Mouse (Mus musculus) thymus, postnatal 0 days (tissue): ENCODE results near the gene Tmem72. TPM values are rescaled to one million over a fixed set of nuclear protein-coding genes. Genes with fewer than 3 reads are reported as not detected.

Source experiments
- DNase-seq: peaks from one replicate; pipeline ENCODE4 v3.0.0-alpha.2; 2015; ENCODE audit warnings: low spot score
- polyA plus RNA-seq: library from polyadenylated mRNA; unstranded; fragments of >200 nt; fragmentation: Nextera tagmentation; extraction: Ambion mirVana; gene quantifications from 2 replicates; pipeline ENCODE4 v1.2.1, GENCODE M21; 2015

Tmem72 gene
- polyA plus RNA-seq = 0.04 TPM in 2 replicates

GRCm38 (mm10) chr6:116716666-116717065, at the start of gene Tmem72:
Tmem72 (minus strand) TSS chr6:116716913.
- DNase-seq = no peak

DNA sequence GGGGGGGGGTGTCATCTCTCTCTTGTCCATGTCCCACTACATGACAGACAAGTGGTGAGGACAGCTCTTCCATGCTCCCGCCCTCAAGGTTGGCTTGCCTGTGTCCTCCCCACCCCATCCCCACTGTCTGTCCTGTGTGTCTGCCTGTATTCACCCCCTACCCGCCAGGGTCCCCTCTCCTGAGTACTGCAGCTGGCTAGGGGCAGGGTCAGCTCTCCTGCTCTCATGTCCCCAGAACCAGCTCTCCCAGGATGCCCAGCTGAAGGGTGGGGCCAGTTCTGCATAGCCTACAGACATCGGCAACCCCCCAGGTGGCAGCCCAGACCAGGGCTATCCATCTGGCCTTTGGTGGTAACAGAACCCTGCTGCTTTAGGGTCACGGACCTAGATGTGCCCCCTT, 47.8 kb upstream of the Tmem72 start:
- no peak for DNase-seq

DNA sequence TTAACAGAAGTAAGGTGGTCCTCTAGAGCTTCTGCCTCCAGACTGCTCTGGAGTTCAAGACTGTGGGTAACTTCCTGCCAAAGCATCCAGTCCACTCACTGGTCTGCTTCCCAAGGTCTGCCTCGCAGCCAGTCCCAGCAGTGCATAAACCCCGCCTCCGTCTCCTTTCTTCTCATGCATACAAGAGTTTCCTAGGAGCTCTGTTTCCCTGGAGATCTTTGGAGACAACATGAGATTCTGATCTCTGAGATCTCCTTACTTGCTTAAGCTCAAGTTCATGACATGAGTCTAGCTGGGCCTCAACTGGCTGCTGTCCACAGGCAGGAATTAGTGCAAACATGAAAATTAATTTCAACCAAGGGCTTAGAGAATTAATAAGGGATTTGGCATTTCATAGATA, 45.6 kb upstream of the Tmem72 start:
- DNase-seq = no peak

GRCm38 (mm10) chr6:116760181-116760580, 43.5 kb upstream of the Tmem72 start:
- DNase-seq = no peak

GRCm38 (mm10) chr6:116756364-116756763, 39.7 kb upstream of the Tmem72 start:
- DNase-seq = no peak

DNA sequence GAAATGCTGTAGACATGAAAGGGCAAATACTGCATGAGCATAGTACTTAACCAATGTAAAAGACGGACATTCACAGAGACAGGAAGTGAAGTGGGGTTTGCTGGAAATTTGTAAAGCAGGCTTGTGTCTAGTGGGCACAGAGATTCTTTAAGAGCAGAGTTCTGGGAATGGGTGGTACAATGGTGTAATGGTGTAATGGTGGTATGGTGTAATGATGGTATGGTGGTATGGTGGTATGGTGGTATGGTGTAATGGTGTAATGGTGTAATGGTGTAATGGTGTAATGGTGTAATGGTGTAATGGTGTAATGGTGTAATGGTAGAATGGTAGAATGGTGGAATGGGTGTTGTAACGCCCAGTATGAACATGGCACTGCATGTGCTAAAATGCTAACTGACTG, 21.3 kb upstream of the Tmem72 start:
- DNase-seq = no peak

DNA sequence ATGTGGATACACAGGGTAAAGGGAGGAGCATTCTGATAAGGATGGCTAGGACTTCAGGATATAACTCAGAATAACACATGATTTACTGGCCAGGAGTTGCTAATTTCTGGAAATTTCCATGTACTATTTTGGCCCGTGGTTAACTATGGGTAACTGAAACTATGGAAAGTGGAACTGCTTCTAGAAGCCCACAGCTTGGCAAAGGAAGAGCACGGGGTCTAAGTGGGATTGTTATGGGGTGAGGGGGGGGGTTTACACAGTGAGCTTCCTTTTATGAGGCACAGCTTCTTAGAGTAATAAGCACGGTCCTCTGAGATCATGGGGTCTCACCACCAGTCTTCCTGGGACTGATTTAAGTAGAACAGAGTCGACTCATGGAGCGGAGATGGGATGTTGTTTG, 18.6 kb upstream of the Tmem72 start:
- DNase-seq = no peak

GRCm38 (mm10) chr6:116733577-116733976, 16.9 kb upstream of the Tmem72 start:
- no peak for DNase-seq

- DNase-seq = no peak
Observed at GRCm38 (mm10) chr6:116724489-116725160, 7.9 kb upstream of the Tmem72 start.

- no peak for DNase-seq
Observed at GRCm38 (mm10) chr6:116718920-116719319, 2.2 kb upstream of the Tmem72 start.

DNA sequence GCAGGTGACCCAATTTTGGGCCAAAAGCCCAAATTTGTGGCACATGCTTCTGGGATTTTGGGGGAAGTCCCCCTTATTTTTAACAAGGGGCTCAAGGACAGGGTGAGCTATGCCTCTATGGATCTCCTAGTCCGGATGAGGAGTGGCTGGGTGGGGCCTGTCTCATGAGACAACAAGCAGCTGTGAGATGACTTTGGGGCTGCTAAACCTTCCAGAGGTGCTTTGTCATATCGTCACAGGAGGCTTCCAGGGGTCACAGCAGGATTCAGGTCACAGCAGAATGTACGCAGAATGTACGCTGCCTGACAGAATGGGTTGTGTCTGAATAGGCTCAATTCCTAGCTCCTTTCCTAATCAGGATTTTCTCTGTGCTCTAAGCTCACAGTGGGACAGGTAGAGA, 1.6 kb upstream of the Tmem72 start:
- DNase-seq = no peak

DNA sequence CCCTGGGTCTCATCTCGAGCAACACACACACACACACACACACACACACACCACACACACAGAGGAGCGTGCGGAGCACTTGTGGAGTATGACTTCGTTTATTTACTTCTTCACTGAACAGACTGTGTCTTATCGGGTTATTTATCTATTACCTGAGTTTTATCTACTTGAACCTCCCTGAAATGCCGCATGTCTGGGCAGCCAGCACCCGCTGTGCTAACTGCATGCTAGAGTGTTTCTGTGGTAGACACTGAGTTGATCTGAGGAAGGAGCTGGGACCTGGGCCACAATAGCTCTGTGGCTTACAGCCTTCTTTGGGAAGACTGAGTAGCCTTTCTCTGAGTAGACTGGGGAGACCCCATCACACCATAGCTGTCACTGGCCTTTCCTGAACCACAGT, 1.1 kb upstream of the Tmem72 start:
- DNase-seq = no peak

- DNase-seq = no peak
Observed at GRCm38 (mm10) chr6:116715166-116715565, 1.5 kb downstream of the Tmem72 start.

DNA sequence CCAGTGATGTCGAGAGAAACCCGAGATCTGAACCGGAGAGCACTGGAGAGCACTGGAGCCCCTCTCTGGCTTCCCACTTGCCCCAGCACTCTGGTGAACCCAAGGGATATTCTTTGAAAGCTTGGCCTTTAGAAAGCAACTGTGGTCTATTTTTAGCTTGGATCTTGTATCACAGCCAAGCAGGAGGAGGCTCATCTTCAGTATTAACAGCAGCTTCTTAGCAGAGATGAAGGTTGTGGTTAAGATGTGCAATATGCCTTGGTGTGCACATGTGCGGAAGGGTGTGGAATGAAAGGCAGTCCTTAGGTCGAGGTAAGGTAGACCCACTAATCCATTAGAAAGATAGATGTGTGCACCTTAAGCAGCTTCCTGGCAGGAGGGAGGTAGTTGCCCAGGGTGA, 2.1 kb downstream of the Tmem72 start:
- DNase-seq = no peak

- DNase-seq = no peak
Observed at GRCm38 (mm10) chr6:116713966-116714365, 2.7 kb downstream of the Tmem72 start.

DNA sequence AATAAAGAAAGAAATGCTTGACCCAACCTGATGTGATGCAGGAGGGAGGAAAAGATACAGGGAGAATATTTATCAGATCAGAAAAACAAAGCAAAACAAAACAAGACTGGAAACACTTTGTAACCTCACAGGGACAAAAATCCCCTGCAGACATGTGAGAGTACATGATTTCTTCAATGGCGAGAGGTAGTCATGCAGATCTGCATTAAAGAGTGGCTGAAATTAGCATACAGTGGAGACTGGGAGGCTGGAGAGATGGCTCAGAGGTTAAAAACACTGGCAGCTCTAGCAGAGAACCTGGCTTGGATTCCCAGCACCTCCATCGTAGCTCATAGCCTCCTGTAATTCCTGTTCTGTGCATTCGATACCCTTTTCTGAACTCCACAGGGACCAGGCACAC, 4.2 kb downstream of the Tmem72 start:
- no peak for DNase-seq

GRCm38 (mm10) chr6:116712062-116712461, 4.7 kb downstream of the Tmem72 start:
- DNase-seq = no peak

- DNase-seq = no peak
Observed at GRCm38 (mm10) chr6:116704320-116704719, 12.4 kb downstream of the Tmem72 start.

DNA sequence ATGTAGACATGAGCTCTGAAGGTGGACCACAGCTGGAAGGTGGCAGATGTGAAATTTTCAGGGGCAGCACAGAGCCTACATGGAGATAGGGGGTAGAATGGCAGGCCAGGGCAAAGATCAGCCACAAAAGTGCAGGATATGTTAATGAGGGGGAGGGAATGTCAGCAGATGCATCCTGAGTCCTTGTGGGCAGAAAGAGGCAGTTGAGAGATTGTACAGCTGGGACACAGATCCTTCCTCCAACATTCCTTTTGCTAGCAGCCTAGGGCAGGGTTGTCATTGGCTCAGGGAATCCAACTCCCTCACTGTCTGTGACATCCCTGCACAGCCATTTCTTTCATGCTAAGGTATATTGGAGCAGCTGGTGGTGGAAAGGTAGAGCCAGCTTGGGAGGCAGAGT, 15.9 kb downstream of the Tmem72 start:
- DNase-seq = no peak

DNA sequence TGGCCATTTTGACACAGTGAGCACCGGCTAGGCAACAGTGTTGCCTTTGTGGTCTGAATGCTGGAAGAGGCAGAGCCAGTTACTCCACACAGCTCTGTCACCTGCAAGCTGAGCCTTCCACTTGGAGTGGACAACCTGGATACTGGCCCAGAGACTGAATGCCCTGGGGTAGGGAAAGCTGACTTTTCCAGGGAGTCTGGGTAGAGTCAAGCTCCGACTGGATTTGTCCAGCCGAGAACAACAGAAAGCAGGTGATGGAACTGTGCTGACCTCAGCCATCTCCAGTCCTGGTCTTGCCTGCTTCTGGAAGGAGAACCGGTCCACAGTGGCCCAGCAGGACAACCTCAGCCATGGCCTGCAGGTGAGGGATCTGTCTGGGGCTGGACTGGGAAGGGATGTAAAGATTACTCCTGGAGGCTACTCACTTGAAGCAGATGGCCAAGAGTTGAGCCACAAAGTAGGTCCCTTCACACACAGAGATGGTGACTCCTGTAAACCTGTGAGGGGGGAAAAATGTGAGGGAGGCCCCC, 18.8 kb downstream of the Tmem72 start:
- no peak for DNase-seq

DNA sequence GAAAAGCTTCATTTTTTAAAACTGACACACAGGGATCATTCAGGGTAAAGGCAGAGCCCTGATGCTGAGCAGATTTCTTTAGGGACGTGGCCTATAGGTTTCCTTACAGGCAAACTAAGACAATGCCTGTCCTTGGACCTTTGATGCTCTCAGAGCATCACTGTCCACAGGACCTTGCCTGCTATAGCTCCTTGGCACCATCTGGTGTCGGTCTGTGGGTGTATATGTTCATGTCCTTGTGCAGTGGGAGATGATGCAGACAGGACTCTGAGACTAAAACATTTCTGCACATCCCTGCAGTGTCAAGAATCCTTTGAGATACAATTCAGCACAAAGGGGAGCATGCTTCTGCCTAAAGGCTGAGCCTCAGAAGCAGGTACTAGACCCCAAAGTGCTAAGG, 19.3 kb downstream of the Tmem72 start:
- DNase-seq = no peak

DNA sequence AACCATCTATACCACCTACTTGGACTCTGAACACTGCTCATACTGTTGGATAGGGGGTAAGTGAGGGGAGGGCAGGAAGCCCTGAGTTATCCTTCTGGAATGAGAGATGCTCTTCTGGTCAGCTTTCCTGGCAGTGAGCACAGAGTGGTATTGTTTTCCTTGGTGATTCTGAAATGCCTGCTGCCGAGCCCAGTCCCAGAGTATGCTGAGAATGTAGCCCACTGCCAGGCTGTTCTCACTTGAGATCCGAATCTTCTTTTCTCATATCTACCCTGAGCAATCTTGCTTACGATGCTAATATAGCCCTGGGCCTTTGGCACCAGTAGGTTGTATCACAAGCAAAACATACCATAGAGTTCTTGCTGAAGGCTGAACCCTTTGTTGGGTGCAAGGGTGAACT, 22.4 kb downstream of the Tmem72 start:
- DNase-seq = no peak

DNA sequence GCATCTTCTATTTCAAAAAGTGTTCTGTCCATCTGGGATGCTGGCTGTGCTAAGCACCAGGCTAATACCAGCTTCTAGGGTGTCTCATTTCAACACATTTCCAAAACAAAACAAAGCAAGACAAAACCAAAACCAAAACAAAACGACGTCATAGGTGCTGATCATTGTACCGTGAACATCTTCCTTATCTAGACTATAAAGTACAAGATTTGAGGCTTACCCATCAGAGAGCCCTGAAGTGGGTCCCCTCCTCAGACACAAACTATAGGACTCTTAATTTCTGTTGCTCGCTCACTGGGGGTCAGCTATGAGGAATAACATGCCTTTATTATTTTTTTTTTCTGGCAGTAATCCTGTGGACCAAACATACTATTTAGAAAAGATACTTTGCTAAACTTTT, 23.1 kb downstream of the Tmem72 start:
- DNase-seq = no peak

- no peak for DNase-seq
Observed at GRCm38 (mm10) chr6:116682317-116682716, 34.4 kb downstream of the Tmem72 start.
